Mouse (Mus musculus) megakaryocyte, embryonic 14.5 days (primary cell): Measurements from ENCODE around the gene Med16.

Experiments used
- FLI1 ChIP-seq: IDR thresholded peaks from 2 replicates; pipeline ENCODE4 v1.6.1; 2012; ENCODE audit warnings: low read length, inconsistent platforms, mixed read lengths
- GATA1 ChIP-seq: IDR thresholded peaks from 3 replicates; pipeline ENCODE4 v1.6.1; 2012; ENCODE audit warnings: mixed read lengths, low read length, inconsistent platforms, borderline replicate concordance

- TF ChIP-seq GATA1 (no peak), FLI1 (no peak)
These were observed 50.8 kb downstream of the Med16 start for GRCm38 (mm10) chr10:79857894-79858293.
